Mouse (Mus musculus) cortical plate, adult 2 months (tissue): Measurements from ENCODE around the gene Fam78a.

ENCODE experiments used
- CTCF ChIP-seq: fragments of 200-500 bp; IDR thresholded peaks from 2 replicates; pipeline ENCODE4 v1.5.1; 2011; ENCODE audit warnings: mild to moderate bottlenecking, control low read depth, low read length; ENCODE audit not compliant: insufficient read depth; ENCODE audit errors: extremely low read depth
- POLR2A ChIP-seq: fragments of 200-500 bp; IDR thresholded peaks from 2 replicates; pipeline ENCODE4 v1.6.1; 2011; ENCODE audit warnings: mild to moderate bottlenecking, low read length, control low read depth; ENCODE audit not compliant: insufficient read depth; ENCODE audit errors: extremely low read depth

DNA sequence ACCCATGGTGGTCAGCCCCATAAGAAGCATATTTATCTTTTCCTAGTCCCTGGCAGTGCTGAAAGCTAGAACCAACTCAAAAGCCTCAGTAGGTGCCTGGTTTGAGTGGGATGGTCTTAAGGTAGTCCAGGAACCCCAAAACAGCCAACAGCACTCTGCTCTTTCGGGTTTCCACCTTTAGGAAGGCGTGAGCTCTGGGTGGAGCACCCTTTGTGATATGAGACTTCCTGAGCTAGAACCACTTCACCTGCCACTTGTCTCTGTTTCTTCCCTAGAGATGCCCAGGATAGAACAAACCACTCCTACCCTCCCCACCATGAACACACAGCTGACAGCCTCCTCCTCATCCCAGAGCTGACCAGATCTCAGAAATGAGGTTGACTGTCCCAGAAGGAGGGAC is 27.3 kb downstream of the Fam78a start:
- no peak for TF ChIP-seq CTCF
- TF ChIP-seq POLR2A, result no peak
